Mouse (Mus musculus) limb, embryonic 15.5 days (tissue): ENCODE results near the gene Accsl. TPM values are rescaled to one million over a fixed set of nuclear protein-coding genes. Genes with fewer than 3 reads are reported as not detected.

Experiments used
- polyA plus RNA-seq: library from polyadenylated mRNA; unstranded; fragments of >200 nt; fragmentation: Nextera tagmentation; extraction: Ambion mirVana; gene quantifications from 2 replicates; pipeline ENCODE4 v1.2.1, GENCODE M21; 2015

Accsl gene
- polyA plus RNA-seq, 1 experiment from 2014 or later: not detected

Other genes with a start within 250 kb of the Accsl start
- gene Alx4, start 226.8 kb downstream of the Accsl start, polyA plus RNA-seq: 2.1 and 2.4 TPM in 2 replicates
- 114 and 121 TPM in 2 replicates for gene Ext2, start 46.6 kb downstream of the Accsl start, polyA plus RNA-seq
- 6.5 and 7.8 TPM in 2 replicates for gene Accs, start 19.2 kb downstream of the Accsl start, polyA plus RNA-seq
- 3.6 and 4.0 TPM in 2 replicates for gene Gm13889, start 88.0 kb upstream of the Accsl start, polyA plus RNA-seq
- gene Gm27027, start 127.2 kb upstream of the Accsl start, polyA plus RNA-seq: not detected in 2 replicates
- gene Alkbh3, start 141.7 kb upstream of the Accsl start, polyA plus RNA-seq: 63.1 and 69.3 TPM in 2 replicates